Mouse (Mus musculus) frontal cortex, postnatal 10 days (tissue): ENCODE measurements around the gene Eml1.
"Not testable (repeated sequence)": the region's sequence is repeated elsewhere in the genome, so short reads cannot be mapped to it uniquely, and the experiment has no call there.

Experiments
- DNase-seq, 2 experiments: peaks; one replicate each; pipeline ENCODE4 v3.0.0; 2022; ENCODE audit warnings: low spot score in 2 of 2, mixed read lengths in 1 of 2

Eml1 gene

DNA sequence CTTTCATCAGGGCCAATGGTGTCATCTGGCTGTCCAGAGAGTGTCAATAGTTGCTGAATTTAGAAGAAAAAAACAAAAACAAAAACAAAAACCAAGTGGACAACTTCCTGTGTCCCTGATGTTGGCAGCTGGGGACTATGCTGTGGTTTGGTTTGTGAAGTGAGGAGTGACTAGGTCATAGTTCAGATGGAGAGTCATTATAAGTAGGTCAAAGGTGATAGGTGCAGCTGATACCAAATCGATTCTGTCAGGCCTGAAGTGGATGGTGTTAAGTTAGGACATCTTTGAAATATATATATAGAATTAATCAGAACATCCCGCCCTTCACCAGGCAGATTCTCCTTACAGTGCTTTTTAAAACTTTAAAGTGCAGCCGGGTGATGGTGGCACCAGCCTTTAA, 103.7 kb downstream of the Eml1 start:
- no peak for DNase-seq

DNA sequence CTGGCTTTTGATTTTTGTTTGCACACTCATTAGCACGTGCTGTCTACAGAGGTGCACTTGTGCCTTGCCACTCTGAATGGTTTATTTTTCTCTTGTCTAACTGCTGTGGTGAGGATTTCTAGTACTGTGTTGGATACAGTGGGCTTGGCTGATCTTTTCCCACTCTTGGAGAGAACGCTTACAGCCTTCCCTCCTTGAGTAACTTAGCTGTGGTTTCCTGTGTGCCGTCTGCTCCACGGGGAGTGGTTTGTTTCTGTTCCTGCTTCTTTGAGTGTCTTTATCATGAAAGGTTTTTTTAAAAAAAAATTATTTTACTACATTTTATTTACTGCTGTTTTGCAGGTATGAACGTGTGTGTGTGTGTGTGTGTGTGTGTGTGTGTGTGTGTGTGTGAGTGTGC, 108.0 kb downstream of the Eml1 start:
- no peak for DNase-seq

DNA sequence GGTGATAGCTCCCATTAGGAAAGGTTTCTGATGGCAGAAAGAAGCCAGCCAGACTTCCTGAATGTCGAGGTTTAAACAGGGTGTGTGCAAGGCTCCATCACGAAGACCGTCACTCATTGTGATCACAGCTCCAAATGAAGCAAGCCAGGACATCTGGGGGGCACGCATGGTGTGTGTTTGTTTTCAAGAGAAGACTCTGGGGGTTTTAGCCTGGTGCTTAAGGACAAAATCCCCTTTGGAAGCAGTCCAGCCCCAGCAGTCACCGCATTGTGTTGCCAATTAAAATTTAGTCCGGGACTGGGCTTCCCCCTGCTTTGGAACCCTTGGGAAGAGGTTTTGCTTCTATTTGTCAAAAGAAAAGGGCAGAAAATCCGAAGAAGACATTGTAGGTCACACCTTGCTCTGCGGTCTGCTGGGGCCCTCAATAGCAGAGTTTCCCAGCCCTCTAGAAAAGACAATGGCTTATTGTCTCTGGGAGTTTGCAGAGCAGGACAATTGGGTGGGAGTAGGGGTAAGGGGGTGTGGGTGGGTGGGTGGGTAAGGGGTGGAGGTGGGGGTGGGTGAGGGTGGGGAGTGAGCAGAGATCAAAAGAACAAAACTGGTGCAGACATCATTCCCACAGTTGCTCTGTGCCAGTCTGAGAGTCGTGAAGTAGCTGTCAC, 110.1 kb downstream of the Eml1 start:
- no peak for DNase-seq

DNA sequence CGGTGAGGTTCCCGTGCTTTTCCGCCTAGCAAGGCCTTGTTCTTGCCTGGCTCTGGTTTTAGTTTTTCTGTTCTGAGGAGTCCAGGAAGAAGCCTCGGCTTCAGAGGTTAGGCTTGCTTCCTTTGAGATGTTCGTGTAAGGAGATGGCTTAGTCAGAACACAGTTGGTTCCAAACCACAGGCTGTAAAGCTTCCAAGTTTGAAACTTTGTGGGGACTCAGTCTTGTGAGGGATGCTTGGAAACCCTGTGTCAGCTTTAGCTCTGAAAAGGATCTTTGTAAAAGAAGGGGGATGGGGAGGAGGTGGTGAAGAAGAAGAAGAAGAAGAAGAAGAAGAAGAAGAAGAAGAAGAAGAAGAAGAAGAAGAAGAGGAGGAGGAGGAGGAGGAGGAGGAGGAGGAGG, 118.3 kb downstream of the Eml1 start:
- no peak for DNase-seq

DNA sequence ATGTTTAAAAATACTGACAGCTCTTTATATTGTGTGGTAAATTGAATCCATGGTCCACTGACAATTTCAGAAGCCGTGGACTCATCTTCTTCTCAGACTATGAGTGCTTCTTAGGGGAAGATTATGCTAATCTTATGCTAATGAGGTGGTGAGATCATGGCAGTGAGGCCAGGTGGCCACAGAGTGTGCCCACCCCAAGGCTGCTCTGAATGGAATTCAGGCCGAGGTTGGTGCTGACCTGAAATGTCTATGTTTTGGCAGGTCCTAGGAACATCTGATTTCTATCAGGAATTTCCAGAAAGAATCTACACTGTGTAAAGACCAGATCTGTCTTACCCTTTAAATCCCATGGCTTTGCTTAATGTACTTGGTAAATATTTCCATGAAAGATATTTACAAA, 119.0 kb downstream of the Eml1 start:
- no peak for DNase-seq

DNA sequence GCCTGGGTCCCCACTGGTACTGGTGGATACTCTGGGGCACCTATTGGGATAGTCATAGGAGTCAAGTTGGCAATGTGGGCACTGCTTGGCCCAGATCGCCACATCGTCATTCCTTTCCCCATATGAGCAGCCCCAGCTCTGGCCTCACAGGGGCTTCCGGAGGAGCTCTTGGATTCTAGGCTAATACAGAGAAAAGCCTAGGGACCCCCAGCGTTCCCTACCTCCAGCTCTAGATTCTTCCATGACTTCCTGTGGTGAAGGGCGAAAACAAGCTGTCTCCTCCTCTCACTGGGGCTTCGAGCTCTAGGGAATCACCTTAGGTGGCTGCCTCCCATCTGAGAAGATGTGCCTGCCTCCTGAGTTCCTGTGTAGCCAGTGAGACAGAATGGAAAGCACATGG, 119.6 kb downstream of the Eml1 start:
- DNase-seq: no peak

DNA sequence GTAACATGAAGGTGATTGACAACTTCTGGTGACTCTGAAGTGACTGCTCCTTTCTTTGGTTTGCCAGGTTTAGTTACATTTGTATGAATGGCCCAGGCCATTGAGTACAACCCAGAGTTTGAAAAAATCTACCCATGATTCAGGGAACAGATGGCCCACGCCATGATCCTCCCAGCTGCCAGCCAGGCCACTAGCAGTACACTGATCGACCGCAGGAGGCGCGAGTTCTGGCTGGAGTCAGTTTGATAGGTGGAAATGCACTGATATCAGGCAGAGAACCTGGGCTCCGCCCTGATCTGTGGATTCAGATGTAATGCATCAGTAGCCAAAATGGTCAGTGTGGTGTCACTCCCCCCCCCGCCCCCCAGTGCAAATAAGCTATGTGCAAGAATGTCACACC, 120.2 kb downstream of the Eml1 start:
- no peak for DNase-seq

DNA sequence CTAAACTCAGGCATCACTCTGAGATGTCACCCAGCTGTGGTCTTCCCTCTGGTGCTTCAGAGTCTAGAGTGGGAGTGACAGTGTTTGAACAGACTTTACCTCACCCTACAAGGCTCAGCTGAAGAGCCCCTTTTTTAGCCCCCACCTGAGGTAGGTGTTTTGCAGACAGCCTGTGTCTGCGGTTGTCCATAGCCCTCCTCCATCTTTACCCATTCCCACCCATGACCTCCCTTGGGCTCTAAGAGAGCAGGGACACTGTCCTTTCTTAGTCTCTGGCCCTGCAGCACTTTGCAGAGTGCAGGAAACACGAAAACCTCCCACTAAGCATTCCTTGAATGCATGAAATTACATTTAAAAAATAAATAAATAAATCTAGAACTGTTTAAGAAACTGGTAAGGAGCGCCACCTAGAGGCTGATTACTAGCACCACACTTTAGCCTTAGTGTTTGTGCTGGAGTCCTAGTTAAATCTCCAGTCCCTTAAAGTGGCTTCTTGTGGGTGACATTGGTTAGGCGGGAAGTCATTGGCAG, 123.3 kb downstream of the Eml1 start:
- DNase-seq: peak in 1 of 2 experiments; percentile 35

DNA sequence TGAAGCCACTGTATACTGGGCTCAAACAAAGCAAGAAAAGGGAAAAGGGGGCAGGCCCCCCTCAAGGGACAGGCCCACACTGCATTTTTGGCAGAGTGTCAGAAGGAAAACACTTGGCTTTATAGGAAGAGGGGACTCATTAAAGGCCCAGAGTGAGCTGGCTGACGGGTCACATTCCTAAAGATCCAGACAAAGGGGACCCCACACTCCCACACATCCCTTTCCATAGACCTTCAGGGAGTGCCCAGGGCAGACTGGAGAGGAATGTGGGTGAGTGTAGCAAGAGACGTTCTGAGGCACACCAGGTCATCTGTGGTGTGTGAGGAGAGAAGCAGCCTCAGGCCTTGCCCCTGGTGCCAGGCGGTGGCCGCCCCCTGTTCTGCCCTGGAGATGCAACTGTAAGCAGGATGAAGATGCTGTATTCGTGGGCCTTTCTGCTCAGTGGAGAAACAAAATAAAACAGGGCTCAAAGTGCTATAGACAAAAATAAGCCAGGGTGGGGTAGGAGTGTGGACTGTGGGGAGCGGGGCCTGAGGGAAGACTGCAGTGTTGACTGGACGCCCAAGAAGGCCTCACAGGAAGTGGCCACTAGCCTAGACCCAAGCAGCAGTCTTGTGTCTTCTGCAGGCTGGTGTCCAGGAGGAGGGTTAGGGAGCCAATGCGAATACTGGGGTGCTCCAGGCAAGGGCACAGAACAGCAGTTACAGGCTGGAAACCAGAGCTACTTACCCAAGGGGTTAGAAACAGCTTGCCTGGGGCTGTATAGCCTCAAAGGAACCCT, 124.9 kb downstream of the Eml1 start:
- no peak for DNase-seq

DNA sequence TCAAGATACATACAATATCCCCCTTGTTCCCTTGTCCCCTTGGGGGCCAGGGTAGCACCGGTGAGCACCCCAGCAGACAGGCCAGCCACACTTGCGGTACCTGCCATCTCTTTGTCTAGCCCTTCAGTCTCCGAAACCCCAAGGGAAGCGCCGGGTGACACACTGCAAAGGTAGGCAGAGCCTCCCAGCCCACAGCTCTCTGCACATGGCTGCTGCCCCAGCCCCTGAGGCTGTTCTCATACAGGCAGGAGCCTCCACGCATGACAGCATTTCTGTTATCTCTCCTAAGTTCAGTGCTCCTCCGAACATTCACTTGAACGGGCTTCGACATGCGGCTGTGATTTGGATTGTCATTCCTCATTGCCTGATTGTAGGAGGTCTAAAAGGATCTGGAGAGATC, 132.3 kb downstream of the Eml1 start:
- DNase-seq: no peak

DNA sequence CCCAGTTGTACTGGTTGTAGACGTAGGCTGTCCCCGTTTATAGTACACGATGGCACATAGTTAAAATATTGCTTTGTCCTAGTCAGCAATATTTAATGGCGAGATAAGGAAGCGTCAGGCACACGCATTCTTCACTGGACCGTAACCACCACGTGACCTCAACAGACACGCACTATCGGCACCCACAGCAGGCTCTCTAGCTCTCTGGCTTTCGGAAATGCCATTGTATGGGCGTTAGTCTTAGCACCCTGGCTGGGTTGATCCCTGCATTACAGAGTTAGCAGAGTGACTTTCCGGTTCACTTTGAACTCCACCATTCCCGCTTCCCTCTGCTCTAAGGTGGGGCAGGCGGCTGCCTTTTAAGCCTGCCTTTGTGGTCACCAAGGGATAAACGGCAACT, 132.8 kb downstream of the Eml1 start:
- no peak for DNase-seq

DNA sequence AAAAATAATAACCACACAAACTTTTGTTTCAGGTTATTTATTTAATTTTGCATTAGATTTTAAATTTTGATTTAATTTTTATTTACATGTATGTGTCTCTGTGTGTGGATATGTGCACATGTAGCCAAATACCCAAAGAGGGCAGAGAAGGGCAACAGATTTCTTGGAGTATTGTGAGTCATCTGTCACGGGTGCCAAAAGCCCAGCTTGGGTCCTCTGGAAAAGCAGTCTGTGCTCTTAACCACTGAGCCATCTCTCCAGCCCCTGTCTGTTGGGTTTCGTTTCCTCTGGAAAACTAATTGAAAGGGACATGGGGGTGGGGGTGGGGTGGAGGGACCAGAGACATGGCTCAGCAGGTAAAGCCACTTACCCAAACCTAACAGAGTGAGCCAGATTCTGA, 135.1 kb downstream of the Eml1 start:
- no peak for DNase-seq

DNA sequence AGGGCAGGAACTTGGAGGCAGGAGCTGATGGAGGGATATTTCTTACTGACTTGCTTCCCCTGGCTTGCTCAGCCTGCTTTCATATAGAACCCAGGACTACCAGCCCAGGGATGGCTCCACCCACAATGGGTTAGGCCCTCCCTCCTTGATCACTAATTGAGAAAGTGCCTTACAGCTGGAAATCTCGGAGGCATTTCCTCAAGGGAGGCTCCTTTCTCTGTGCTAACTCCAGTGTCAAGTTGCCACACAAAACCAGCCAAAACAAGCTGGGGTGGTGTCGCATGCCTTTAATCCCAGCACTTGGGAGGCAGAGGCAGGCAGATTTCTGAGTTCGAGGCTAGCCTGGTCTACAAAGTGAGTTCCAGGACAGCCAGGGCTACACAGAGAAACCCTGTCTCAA, 136.3 kb downstream of the Eml1 start:
- not testable (repeated sequence) for DNase-seq

DNA sequence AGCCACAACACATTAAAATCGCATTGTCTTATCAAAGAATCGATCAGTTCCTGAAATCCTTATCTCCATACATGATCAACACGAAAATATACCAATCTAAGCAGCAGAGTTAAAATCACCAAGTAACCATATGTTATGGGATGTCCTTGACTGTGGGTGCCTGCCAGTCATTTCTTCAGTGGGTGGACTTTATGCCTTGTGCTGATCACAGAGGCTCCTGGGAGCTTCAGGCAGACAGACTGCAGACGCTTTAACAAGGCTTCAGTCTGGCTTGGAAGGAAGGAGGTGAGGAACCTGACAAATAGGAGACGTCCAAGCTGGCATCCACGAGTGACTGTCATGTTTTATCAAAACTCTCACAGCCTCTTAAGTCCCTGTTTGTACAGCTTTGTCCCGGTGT, 139.8 kb downstream of the Eml1 start:
- DNase-seq: no peak

DNA sequence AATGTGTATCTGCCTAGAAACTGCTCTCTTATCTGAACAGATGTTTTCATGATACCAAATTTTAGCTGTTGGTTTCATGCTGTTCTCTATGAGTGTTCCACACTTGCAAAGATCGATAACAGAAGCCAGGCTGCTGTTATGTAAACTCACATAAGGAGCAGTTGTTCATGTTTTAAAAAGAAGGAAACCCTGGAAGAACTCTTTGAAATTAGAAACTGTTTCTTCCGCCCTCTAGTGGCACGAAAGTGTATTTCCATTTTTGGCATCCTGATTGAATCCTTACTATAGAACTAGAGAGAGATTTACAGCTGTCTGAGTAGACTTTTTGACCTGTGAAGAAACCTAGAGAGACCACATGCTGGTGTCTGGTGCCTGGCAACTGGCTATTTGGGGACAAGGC, 140.3 kb downstream of the Eml1 start:
- no peak for DNase-seq

DNA sequence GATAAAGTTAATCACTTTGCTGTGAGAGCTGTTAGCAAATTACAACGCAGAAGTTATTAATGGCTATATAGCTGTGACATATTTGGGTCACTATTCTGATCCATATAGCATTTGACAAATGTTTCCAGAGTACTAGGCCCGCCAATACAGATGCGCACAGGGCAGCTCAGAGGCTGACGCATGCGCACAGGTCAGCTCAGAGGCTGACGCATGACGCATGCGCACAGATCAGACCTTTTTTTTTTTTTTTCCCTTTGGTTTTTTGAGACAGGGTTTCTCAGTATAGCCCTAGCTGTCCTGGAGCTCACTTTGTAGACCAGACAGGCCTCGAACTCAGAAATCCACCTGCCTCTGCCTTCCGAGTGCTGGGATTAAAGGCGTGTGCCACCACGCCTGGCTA, 144.7 kb downstream of the Eml1 start:
- DNase-seq: no peak

DNA sequence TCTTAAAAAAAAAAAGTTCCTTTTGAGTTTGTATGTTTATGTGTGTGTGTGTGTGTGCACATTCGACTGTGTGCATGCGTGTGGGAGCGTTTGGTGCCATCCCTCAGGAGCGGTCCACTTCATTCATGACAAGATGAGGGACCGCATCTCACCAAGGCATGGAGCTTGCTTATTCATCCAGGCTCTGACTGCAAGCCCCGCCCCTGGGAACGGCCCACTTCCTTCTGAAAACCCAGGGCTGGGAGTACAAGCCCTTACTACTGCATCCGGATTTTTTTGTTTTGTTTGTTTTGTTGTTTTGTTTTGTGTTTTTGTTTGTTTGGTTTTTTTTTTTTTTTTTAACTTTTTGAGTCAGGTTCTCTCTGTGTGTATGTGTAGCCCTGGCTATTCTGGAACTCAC, 148.6 kb downstream of the Eml1 start:
- DNase-seq: no peak

DNA sequence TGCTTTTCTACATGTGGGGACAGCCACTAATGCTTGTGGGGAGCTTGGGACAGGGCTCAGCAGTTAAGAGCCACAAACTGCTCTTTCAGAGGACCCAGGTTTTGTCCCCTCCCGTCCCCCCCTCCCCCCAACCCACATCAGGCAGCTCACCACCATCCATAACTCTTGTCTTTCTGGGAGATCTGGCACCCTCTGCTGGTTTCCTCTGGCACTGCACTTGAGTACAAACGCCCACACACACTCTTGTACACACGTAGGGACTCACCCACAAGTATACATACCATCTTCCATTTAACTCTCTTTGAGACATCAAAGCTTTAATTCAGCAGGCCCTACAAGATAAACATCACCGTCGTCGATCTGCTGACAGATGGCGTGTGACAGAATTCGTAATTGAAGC, 158.5 kb downstream of the Eml1 start:
- peak in 1 of 2 experiments; percentile 48 for DNase-seq

DNA sequence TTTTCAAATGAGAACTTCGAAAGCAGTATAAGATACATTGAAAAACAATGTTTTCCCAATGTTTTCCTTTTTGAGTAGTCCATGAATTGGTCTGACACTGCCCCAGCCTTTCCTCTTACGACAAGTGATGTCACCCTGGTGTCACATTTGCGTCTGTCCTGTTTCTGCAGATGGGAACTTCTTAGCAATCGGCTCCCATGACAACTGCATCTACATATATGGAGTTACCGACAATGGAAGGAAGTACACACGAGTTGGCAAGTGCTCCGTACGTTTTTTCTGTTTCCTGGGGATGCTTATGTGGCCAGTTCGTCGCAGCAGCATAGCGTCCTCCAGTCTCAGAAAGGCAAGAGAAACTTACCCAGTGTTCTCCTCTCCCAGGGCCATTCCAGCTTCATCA, 163.7 kb downstream of the Eml1 start:
- DNase-seq: no peak

DNA sequence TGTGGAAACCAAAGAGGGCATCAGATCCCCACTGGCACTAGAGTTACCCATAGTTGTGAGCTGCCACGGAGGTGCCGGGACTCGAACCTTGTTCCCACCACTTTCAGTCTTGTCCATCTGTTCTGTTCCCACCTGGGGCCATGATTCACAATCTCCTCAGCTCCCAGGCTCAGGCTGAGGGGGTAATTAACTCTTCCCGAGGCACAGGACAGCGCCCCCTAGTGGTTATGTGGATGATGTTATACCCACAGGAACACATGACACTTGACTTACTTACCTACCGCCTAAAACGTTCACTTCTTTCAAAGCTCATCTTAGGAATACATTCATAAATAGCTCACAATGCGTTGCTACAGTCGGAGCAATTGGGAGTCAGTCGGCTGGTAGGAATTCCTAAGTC, 165.7 kb downstream of the Eml1 start:
- no peak for DNase-seq

DNA sequence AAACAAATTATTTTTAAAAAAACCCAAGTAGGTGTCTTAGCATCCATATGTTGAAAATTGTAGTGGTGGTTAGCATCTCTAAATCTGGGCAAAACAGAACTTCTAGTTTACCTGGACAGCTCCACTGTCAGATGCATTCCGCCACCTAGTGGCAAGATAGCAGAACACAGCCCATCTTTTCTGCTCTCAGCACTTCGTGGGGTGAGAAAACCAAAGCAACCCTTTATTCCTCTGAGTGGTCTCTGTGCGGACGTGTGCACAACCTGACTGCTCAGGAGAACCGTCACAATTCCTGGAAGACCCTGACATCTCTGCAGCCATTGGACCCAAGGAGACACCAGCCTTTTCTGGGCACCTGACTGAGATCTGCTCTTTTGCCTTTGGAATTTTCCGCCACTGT, 170.3 kb downstream of the Eml1 start:
- DNase-seq: no peak

DNA sequence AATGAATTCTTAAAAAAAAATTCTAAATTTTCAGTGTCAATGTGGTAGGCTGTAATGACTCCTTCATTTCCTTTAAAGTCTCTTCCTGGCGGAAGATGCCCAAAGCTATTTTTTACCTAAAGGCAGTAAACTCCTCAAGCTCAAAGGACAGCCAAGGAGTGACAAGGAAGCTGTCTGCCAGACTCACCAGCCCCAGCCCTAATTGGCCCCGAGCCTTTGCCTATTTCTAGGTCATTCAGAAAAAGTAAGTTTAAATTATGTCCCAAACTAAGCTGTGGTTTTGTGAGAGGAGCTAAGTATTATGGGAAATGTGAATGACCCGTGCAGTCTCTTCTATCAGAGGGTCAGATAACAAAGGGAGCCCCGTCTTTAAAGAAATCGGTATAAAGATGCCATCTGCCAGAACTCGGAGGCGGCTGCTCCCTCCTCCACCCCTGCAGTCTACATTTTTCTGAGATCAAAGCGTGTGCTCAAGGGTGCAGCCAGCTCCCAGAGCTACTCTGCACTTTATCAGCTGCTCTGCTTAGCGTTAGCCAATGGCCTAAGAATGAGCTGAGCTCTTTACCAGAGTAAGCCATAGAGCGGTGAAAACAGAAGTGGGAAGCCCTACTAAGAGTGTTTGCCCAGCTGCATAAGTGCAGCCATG, 175.9 kb downstream of the Eml1 start:
- DNase-seq: no peak
